Mouse (Mus musculus) heart, postnatal 0 days (tissue): ENCODE data around the gene Cdh5.

Experiments used
- CTCF ChIP-seq: IDR thresholded peaks from 2 replicates; pipeline ENCODE4 v1.5.1; 2016; ENCODE audit warnings: antibody characterized with exemption, control low read depth, low read depth
- EP300 ChIP-seq: IDR thresholded peaks from 2 replicates; pipeline ENCODE4 v1.6.1; 2016; ENCODE audit warnings: antibody characterized with exemption, low read depth

DNA sequence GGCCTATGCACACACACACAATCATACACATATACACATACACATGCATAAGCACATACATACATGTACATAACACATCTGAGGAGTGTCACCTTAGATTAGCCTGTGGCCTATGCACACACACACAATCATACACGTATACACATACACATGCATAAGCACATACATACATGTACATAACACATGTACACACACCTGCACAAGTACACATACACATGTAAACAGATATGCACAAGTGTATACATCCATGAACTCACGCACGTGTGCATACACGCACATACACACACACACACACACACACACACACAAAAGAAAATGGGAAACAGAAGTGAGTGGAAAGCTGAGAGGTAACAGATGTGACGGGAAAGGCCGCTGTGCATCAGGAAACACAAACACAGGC, 26.3 kb upstream of the Cdh5 start:
- TF ChIP-seq CTCF (no peak), EP300 (no peak)
